Comparison of ENCODE assay signal across 18 mouse cellular contexts in genomic region chr9:46581844-46582243, GRCm38 (mm10).
"Had no signal": no experiment of that assay in that cellular context is flagged by ENCODE, and none has a peak within 500 bp of the region (broad histone marks: within the 10 kb centered on the region; RNA-seq: fewer than 3 reads in every experiment).

No protein-coding gene starts in this region.

- H3K4me1 ChIP-seq: kidney, embryonic 15.5 days; limb, embryonic 10.5 days; liver, embryonic 13.5 days; neural tube, embryonic 13.5 days had no signal

- H3K4me2 ChIP-seq: kidney, embryonic 15.5 days; limb, embryonic 13.5 days; liver, embryonic 13.5 days; midbrain, embryonic 12.5 days; neural tube, embryonic 13.5 days had no signal

- H3K27me3 ChIP-seq: kidney, embryonic 15.5 days; limb, embryonic 13.5 days; liver, embryonic 13.5 days; midbrain, embryonic 12.5 days; neural tube, embryonic 13.5 days had no signal

- DNase-seq: kidney, adult 8-10 months; kidney, postnatal 10 days; kidney, postnatal 36 days; layer of hippocampus, adult 9-11 months; liver; liver, embryonic 13.5 days; lung, adult 2 months; lung, postnatal 14 days; lung, postnatal 4 days; thymus, adult 18-20 months; thymus, postnatal 36 days had no signal

- H3K27ac ChIP-seq: kidney, embryonic 15.5 days; limb, embryonic 10.5 days; limb, embryonic 13.5 days; liver, embryonic 13.5 days; midbrain, embryonic 12.5 days; neural tube, embryonic 13.5 days had no signal

- H3K9me3 ChIP-seq: limb, embryonic 10.5 days had no signal

- H3K9ac ChIP-seq: kidney, embryonic 15.5 days; limb, embryonic 13.5 days; liver, embryonic 13.5 days; midbrain, embryonic 12.5 days; neural tube, embryonic 13.5 days had no signal

- H3K36me3 ChIP-seq: kidney, embryonic 15.5 days; limb, embryonic 10.5 days; limb, embryonic 13.5 days; liver, embryonic 13.5 days; midbrain, embryonic 12.5 days; neural tube, embryonic 13.5 days had no signal

- ATAC-seq: midbrain, embryonic 16.5 days had no signal

- H3K4me3 ChIP-seq: kidney, embryonic 15.5 days; limb, embryonic 10.5 days; limb, embryonic 13.5 days; liver, embryonic 13.5 days; midbrain, embryonic 12.5 days; myocyte; neural tube, embryonic 13.5 days had no signal
